Mouse (Mus musculus): ENCODE measurements at regions not wholly inside any gene's neighbourhood (a gene's known extent, or its start where the extent isn't known, plus 50 kb on each side); places are given as distances from the start of the nearest gene placed in this dataset.

- no peak for ATAC-seq (replicated peaks; ENCODE audit: low FRiP score, poor library complexity, severe bottlenecking)
Measured at GRCm38 (mm10) chr2:128384612-128385011, 206.4 kb upstream of the Spdye4c start.

- no peak for ATAC-seq (replicated peaks; ENCODE audit: low FRiP score, poor library complexity, severe bottlenecking)
Measured at GRCm38 (mm10) chr2:128386846-128387621, 204.0 kb upstream of the Spdye4c start.

DNA sequence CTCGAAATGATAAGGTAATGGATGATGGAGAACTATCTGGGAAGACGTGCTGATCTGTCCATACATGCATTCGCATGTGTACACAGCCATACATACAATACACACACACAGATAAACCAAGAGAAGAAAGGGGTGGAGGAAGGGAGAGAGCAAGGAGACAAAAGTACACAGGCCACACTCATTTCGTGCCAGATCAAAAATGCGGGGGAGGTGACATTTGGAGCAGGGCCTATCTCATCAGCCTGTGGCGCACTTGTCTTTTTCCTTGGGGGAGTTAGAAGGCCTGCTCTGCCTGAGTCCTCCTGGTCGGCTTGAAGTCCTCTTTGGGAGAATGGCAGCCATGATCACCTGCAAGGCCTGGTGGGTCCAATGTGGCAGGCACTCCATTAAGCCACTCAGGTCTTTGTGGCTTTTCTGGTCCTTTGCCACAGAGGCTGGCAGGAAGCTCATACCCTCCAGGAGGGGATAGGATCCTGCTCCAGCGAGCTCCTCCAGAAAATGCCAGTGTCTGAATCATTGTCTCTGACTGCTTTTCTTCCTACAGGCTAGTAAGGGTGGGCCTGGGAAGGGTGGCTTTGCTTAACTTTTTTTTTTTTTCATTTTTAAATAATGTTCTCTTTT is 203.0 kb upstream of the Spdye4c start:
- ATAC-seq (replicated peaks; ENCODE audit: low FRiP score, poor library complexity, severe bottlenecking): no peak

DNA sequence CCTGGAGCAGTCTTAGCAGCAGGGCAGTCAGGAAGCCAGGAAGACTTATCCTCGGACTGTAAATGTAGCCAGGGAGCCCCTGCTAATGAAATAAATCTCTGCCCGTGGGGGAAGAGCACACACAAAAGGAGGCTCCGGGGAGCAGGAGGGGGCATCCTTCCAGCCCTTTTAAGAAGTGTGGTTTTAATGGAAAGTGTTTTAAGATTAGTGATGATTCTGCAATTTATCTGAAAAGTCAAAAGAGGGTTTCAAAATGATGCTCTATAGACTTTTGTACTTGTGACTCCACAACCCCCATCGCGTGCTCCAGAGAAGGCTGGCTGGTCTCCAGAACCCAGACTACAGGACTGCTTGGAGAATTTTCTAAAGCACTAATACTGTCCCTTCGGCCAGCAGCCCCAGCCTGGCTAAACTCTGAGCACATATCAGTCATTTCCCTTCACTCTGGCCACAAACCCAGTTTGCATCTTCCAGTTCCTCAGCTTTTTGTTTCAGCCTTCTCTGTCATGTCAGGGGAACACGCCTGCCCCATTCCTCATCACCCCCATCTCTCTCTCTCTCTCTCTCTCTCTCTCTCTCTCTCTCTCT is 202.0 kb upstream of the Spdye4c start:
- ATAC-seq (replicated peaks; ENCODE audit: low FRiP score, poor library complexity, severe bottlenecking): no peak

DNA sequence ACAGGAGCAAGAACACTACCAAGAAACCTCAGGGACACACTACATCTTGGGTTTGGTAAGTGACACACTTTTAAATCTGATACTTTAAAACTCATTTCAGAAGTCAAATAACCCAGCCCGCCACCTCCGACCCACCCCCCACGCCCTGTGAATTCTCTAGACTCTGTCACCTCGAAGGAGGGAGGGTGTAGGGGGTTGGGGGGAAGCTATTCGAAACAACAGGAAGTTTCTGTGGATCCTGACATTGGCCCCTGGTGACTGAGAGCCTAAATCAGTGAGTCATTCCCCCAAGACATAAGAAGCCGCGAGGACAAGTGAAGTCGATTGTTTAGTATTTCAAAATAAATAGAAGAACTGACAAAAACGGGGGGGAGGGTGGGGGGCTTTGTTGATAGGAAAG is 198.7 kb upstream of the Spdye4c start:
- ATAC-seq (replicated peaks; ENCODE audit: low FRiP score, poor library complexity, severe bottlenecking): no peak

- ATAC-seq (replicated peaks; ENCODE audit: low FRiP score, poor library complexity, severe bottlenecking): no peak
Measured at GRCm38 (mm10) chr2:128393401-128393800, 197.6 kb upstream of the Spdye4c start.

DNA sequence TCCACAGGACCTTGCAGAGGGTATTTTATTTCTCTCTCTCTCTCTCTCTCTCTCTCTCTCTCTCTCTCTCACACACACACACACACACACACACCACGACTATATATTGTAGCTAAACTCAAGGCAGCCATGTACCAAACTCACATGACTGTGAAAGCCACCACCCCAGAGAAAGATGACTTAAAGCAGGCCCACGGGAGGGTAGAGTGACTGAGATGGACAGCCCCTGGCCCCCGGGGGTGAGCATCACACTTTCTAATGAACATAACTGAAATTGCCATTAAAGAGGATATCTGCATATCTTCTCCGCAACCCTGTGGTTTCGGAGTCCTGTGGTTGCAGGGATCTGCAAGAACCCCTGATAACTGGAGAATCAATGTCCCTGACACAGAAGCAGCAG is 197.1 kb upstream of the Spdye4c start:
- ATAC-seq (replicated peaks; ENCODE audit: low FRiP score, poor library complexity, severe bottlenecking): no peak

DNA sequence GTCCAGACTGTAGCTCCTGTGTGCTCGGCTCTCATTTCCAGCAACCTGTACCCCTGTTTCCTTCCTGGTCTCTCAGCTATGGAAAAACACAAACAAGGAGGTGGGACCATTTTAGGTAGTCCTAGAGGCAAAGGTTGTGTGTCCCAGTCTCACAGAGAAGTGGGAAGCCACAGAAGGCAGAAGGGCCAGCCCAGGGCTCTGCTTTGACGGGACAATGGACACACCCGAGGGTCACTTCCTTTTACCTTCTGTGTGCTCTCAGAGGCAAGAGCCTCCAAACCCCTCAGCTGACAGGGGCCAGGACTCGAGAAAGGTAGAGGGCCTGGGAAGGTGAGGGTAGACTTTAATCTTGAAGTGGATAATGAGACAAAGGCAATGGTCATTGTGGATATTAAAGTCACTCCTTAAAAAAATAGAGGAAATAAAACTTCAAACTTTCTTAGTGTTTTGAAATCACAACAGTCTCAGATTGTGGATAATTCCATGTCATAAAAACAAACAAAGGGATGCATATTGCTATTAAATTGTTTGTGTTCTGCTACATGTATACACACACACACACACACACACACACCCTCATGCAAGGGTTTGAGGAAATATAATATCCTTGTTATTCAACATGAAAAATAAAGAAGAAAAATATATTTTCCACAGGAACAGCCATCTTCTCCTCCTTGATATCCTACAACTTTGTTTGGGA is 195.6 kb upstream of the Spdye4c start:
- no peak for ATAC-seq (replicated peaks; ENCODE audit: low FRiP score, poor library complexity, severe bottlenecking)

GRCm38 (mm10) chr2:128396008-128396346 is 195.0 kb upstream of the Spdye4c start:
- ATAC-seq (replicated peaks; ENCODE audit: low FRiP score, poor library complexity, severe bottlenecking): peak; percentile 88

DNA sequence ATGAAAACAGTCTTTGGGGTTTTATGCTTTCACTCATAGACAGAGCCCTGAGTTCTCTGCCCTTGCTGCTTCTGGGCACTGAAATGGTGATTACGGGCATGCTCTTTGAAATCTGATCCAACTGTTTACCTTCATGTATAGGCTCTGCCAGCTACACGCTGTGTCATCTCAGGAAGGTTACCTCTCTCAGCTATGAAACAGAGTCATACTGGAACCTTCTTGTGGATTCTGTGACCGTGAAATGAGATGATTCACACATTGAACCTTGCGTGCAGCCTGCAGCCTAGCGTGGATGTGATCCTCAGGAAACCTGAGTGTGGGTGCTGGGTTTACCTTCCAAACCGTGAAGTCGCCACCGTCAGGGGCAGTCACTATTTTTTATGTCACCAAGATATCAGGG is 189.7 kb upstream of the Spdye4c start:
- ATAC-seq (replicated peaks; ENCODE audit: low FRiP score, poor library complexity, severe bottlenecking): no peak

DNA sequence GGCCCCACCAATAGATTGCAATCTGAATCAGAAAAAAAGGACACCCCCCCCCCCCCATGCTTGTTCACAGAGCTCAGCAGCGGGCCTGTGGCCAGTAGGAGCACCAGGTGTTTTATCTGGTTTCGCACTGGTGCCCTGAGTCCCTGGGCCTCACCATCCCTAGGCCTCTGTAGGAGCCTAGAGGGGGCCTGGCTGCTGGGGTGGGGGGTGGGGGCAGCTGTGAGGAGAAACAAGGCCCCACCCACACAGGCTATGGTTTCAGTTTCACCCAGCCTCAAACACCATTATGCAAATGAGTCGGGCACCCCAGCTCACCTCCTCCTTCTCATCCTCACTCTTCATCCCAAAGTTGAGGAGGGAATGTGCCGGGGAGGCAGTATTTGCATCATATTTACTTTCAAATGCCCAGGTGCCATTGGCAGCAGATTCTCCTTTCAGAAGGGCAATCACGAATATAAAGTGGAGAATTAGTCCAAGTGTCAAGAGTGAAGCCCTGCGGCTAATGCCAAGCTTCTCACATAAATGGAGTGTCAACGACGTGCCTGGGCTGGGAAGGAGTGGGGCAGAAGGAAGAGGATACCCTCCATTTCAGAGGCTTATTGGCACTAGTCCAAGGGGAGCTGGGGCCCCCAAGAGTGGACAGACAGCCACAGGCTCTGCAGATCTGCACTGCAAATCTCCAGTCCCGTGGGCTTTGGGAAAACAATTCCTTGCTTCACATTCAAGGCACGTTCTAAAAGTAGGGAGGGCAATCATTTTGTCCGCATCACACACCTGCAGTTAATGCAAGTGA is 187.7 kb upstream of the Spdye4c start:
- no peak for ATAC-seq (replicated peaks; ENCODE audit: low FRiP score, poor library complexity, severe bottlenecking)

- ATAC-seq (replicated peaks; ENCODE audit: low FRiP score, poor library complexity, severe bottlenecking): no peak
Measured at GRCm38 (mm10) chr2:128404405-128404804, 186.6 kb upstream of the Spdye4c start.

DNA sequence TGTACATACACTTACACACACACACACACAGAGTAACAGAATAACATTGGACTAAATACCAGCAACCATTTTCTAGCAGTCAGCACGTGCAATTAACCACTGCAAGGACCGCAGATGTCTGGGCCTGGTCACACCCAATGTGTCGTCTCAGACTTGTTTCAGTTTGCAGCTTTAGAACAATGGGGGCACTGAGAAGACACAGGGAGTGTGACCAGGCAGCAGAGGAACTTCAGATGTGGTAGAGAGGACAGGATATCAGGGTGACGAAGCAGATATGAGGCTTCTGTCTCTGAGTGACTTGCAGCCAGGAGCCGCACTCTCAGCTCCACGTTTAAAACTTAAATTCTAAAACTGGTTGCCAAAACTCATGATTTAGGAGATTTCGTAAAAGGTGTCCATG is 183.9 kb upstream of the Spdye4c start:
- no peak for ATAC-seq (replicated peaks; ENCODE audit: low FRiP score, poor library complexity, severe bottlenecking)

- no peak for ATAC-seq (replicated peaks; ENCODE audit: low FRiP score, poor library complexity, severe bottlenecking)
Measured at GRCm38 (mm10) chr2:128408718-128409117, 182.3 kb upstream of the Spdye4c start.

GRCm38 (mm10) chr2:128412352-128412751 is 178.7 kb upstream of the Spdye4c start:
- 0 out of 2 replicates have a peak, but pooled peaks have one; percentile 59 for ATAC-seq (replicated peaks; ENCODE audit: low FRiP score, poor library complexity, severe bottlenecking)

DNA sequence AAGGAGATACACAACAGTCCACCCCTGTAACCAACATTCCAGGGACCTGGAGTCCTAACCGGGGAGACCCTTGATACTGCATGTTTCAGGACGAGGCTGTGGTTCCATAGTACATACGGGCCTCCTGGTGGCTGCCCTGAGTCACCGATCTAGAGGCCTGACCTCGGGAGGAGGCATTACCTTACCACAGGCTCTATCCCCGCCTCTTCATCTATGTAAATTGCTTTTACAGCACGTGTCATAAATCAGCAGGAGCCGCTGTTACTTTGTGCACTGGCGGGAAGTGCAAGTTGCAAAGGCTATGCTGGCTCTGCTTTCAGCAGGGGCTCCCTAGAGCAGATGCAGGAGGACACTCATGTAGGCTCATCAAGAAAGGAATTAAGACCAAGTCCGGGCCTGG is 178.0 kb upstream of the Spdye4c start:
- ATAC-seq (replicated peaks; ENCODE audit: low FRiP score, poor library complexity, severe bottlenecking): no peak

DNA sequence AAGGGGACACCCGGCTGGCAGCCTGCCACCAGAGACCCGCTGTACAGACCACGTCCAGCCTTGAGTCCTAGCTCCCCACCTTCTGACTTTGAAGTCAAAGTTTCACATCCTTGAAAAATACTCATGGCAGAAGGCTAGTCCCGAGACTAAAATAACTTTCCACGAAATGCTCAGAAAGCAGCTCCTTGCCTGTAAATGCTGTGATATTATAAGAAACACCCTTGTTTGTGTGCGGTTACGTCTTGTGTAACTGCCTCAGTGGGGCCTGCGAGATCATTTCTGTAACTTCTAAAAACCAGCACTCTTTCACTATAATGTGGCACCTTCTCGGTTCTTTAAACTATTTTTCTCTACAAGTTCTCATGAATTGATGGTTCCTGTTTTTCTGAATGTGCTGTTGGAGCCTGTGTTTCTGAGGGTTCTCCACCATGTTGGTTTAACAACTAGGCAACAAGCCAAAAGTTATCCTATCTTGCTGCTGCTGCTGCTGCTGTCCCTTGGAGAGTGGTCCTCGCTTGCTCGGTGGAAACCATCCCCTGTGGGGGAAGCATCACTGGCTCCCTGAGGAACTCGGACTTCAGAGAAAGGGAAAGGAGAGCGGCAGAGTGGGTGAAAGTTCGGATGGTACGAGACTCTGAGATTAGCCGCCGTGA is 176.3 kb upstream of the Spdye4c start:
- no peak for ATAC-seq (replicated peaks; ENCODE audit: low FRiP score, poor library complexity, severe bottlenecking)

DNA sequence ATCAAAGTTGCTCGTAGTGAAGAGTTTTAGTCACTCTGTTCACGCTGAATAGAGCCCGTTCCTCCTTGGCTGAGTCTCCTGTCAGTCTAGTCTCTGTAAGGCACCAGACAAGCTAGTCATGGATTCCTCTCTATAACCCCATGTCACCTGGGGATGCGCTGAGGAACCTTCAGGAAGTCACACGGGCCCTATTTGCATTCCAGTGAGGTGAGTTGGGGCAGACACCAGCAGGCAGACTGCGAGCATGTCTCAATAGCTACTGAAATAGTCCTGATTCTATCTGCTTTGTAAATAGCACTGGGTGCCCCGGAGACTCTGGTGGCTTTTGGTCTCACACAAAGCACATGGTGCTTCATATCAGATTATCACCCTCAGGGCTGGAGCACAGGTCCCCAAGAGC is 174.6 kb upstream of the Spdye4c start:
- no peak for ATAC-seq (replicated peaks; ENCODE audit: low FRiP score, poor library complexity, severe bottlenecking)

DNA sequence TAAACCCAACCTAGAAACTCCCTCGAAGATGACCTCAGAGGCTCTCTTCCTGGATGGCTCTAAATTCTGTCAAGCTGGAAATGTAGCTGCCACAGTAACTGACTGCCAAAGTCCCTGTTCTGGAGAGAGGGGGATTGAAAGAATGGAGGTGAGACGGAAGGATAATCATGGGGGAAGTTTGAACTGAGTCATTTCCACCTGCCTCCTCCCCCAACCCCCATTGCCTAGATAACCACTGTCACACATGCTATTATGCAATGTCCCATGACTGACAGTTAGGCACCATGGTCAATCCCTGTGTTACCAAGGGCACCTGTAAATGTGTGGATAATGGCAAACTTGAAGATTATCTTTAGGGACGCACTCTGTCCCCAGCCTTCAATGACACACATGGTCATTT is 172.0 kb upstream of the Spdye4c start:
- no peak for ATAC-seq (replicated peaks; ENCODE audit: low FRiP score, poor library complexity, severe bottlenecking)

DNA sequence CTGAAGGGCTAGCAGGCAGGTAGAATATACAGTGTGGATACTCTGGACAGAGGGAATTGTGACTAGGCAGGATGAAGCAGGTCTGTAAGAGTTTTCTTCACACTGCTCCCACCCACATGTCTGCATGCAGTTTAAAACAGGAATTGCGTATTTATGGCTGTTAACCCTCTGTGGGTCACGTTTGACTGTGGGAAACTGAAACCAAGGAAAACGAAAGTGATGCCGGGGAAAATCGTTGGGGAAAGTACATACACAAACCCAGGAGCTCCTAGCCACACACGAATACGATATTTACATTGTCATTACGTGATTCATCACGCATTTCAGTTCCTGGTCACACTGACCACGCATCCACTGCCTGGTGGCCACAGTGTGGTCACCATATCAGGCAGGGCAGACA is 170.6 kb upstream of the Spdye4c start:
- no peak for ATAC-seq (replicated peaks; ENCODE audit: low FRiP score, poor library complexity, severe bottlenecking)

Data from erythroblast, adult 5-6 weeks (primary cell).